In the genomic region with DNA sequence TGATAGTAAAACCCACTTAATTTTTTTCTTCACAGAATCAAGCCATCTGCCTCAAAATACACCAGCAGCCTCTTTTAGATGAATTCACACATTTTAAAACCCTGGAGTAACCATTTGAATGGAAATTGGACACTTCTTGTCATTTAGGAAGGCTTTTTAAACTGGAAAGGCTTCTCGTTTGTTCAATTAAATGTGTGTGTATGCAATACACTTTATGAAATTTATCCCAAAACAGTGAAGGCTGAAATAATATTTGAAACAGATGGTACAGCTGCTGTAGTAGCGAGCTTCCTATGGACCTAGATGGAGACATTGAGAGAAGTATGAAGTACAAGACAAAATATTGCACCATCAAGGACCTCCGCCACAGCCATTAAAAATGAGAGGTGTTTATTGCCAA, we compare ENCODE assay signal across 26 mouse cellular contexts.
A peak's percentile ranks its signal among the peaks of the same experiment; 100 is the strongest.
DNase-seq lines count a peak whose midpoint lies in the region; ATAC-seq and TF ChIP-seq lines count a peak whose summit lies in the region.
"Had no signal": no experiment of that assay in that cellular context is flagged by ENCODE, and none has a peak within 500 bp of the region (broad histone marks: within the 10 kb centered on the region; RNA-seq: fewer than 3 reads in every experiment).

No protein-coding gene starts in this region.

- 0 out of 2 replicates have a peak overlapping the region, but pooled peaks have one; percentile 59 for H3K27ac ChIP-seq in forebrain, embryonic 14.5 days (ENCODE audit: low read depth, low read length)
- no peak overlapping the region for H3K27ac ChIP-seq in forebrain, embryonic 12.5 days
- no peak overlapping the region for H3K27ac ChIP-seq in neural tube, embryonic 15.5 days (replicated peaks)
- no peak overlapping the region for H3K27ac ChIP-seq in thymus, adult 2 months (ENCODE audit: control insufficient read depth, insufficient read depth, low read length)
- H3K27ac ChIP-seq: embryonic facial prominence, embryonic 13.5 days; heart, adult 2 months; heart, embryonic 10.5 days; heart, embryonic 13.5 days; hindbrain, embryonic 14.5 days; hindbrain, postnatal 0 days had no signal

- peak; percentile 30; the same call in 1 of the 2 replicates for ATAC-seq in forebrain, embryonic 14.5 days
- ATAC-seq in forebrain, embryonic 12.5 days (ENCODE audit: low FRiP score): no peak
- ATAC-seq in neural tube, embryonic 15.5 days (ENCODE audit: low FRiP score): peak; percentile 24; the same call in 1 of the 2 replicates
- ATAC-seq: CD4-positive, CD25-positive, alpha-beta regulatory T cell, adult 4 months; hindbrain, postnatal 0 days; inflammation-experienced regulatory T-cells, adult 6 months; intestine, embryonic 16.5 days had no signal

- H3K4me2 ChIP-seq in forebrain, embryonic 14.5 days (ENCODE audit: low read length): no peak overlapping the region
- H3K4me2 ChIP-seq in forebrain, embryonic 12.5 days: no peak overlapping the region
- no peak overlapping the region for H3K4me2 ChIP-seq in neural tube, embryonic 15.5 days
- H3K4me2 ChIP-seq: embryonic facial prominence, embryonic 13.5 days; heart, embryonic 13.5 days; hindbrain, embryonic 14.5 days had no signal

- 56% methylated on average over 3 of the region's 3 CpGs for WGBS in forebrain, embryonic 14.5 days
- 77% methylated on average over 3 of the region's 3 CpGs for WGBS in forebrain, embryonic 12.5 days
- WGBS in neural tube, embryonic 15.5 days: 63% methylated on average over 3 of the region's 3 CpGs
- 94% methylated on average over 3 of the region's 3 CpGs for WGBS in thymus, adult 2 months

- H3K36me3 ChIP-seq in forebrain, embryonic 14.5 days (ENCODE audit: control insufficient read depth, insufficient read depth, low read length): no peaks in the 10 kb centered on the region
- H3K36me3 ChIP-seq in forebrain, embryonic 12.5 days (replicated peaks): no peaks in the 10 kb centered on the region
- H3K36me3 ChIP-seq in neural tube, embryonic 15.5 days: no peaks in the 10 kb centered on the region
- no peaks in the 10 kb centered on the region for H3K36me3 ChIP-seq in thymus, adult 2 months (ENCODE audit: control insufficient read depth, insufficient read depth, low read length)
- H3K36me3 ChIP-seq: embryonic facial prominence, embryonic 13.5 days; heart, embryonic 10.5 days; heart, embryonic 13.5 days had no signal

- no peak overlapping the region for H3K9ac ChIP-seq in forebrain, embryonic 14.5 days (ENCODE audit: low read length)
- no peak overlapping the region for H3K9ac ChIP-seq in forebrain, embryonic 12.5 days
- H3K9ac ChIP-seq in neural tube, embryonic 15.5 days (replicated peaks): no peak overlapping the region
- H3K9ac ChIP-seq: embryonic facial prominence, embryonic 13.5 days; heart, embryonic 13.5 days; hindbrain, embryonic 14.5 days had no signal

- no peaks in the 10 kb centered on the region for H3K9me3 ChIP-seq in forebrain, embryonic 14.5 days (replicated peaks; ENCODE audit: control insufficient read depth, low read length)
- no peaks in the 10 kb centered on the region for H3K9me3 ChIP-seq in forebrain, embryonic 12.5 days
- no peaks in the 10 kb centered on the region for H3K9me3 ChIP-seq in neural tube, embryonic 15.5 days (replicated peaks)
- H3K9me3 ChIP-seq: embryonic facial prominence, embryonic 13.5 days; heart, embryonic 10.5 days; heart, embryonic 13.5 days had no signal

- peak; percentile 75 for DNase-seq in forebrain, embryonic 14.5 days (ENCODE audit: low spot score)
- DNase-seq in neural tube, embryonic 10.5 days (ENCODE audit: extremely low spot score, low spot score): no peak
- DNase-seq in brain, embryonic 18.5 days (ENCODE audit: low read depth, low spot score): peak; percentile 24
- DNase-seq in gastrocnemius, postnatal 10 days: no peak
- no peak for DNase-seq in thymus, adult 2 months
- DNase-seq: adrenal gland, adult 2 months; adrenal gland, postnatal 14 days; cerebellum, adult 11 months; cerebellum, adult 2 months; cerebellum, adult 9-11 months; cerebellum, postnatal 25 days; gastrocnemius, postnatal 36 days; heart, adult 2 months; heart, postnatal 14 days; heart, postnatal 4 days; kidney, adult 18-20 months had no signal

- no peak for TF ChIP-seq CTCF in thymus, adult 2 months (IDR thresholded peaks at IDR 0.05; ENCODE audit: borderline replicate concordance, control insufficient read depth, extremely low read depth, insufficient read depth, low read length, poor library complexity)

- peaks cover 10% of the 10 kb centered on the region; the same call in 1 of the 2 replicates for H3K4me1 ChIP-seq in forebrain, embryonic 14.5 days (ENCODE audit: control insufficient read depth, insufficient read depth, low read length)
- H3K4me1 ChIP-seq in forebrain, embryonic 12.5 days: peaks cover 10% of the 10 kb centered on the region
- 0 out of 2 replicates have a peak, but pooled peaks cover 3% of the 10 kb centered on the region for H3K4me1 ChIP-seq in neural tube, embryonic 15.5 days
- no peaks in the 10 kb centered on the region for H3K4me1 ChIP-seq in thymus, adult 2 months (replicated peaks; ENCODE audit: control insufficient read depth, insufficient read depth, low read length)
- H3K4me1 ChIP-seq: embryonic facial prominence, embryonic 13.5 days; heart, embryonic 10.5 days had no signal

- TF ChIP-seq POLR2A in thymus, adult 2 months (IDR thresholded peaks at IDR 0.05; ENCODE audit: control insufficient read depth, extremely low read depth, insufficient read depth, low read length, poor library complexity): no peak

- H3K4me3 ChIP-seq in forebrain, embryonic 14.5 days (ENCODE audit: low read depth, low read length): no peak overlapping the region
- no peak overlapping the region for H3K4me3 ChIP-seq in forebrain, embryonic 12.5 days (replicated peaks)
- H3K4me3 ChIP-seq in neural tube, embryonic 15.5 days (replicated peaks): no peak overlapping the region
- no peak overlapping the region for H3K4me3 ChIP-seq in thymus, adult 2 months (ENCODE audit: control insufficient read depth, insufficient read depth, low read length)
- H3K4me3 ChIP-seq: embryonic facial prominence, embryonic 13.5 days; heart, adult 2 months; heart, embryonic 10.5 days; heart, embryonic 13.5 days had no signal

- no peaks in the 10 kb centered on the region for H3K27me3 ChIP-seq in forebrain, embryonic 14.5 days (replicated peaks; ENCODE audit: control insufficient read depth, insufficient read depth, low read length)
- H3K27me3 ChIP-seq in forebrain, embryonic 12.5 days: no peaks in the 10 kb centered on the region
- H3K27me3 ChIP-seq in neural tube, embryonic 15.5 days (replicated peaks): no peaks in the 10 kb centered on the region
- no peaks in the 10 kb centered on the region for H3K27me3 ChIP-seq in thymus, adult 2 months (ENCODE audit: control insufficient read depth, insufficient read depth, low read length)
- H3K27me3 ChIP-seq: embryonic facial prominence, embryonic 13.5 days; heart, embryonic 13.5 days had no signal

Comparison
In these comparisons a context has a peak if more than half of its experiments do, and no peak if none do; other contexts are left out.
1. DNase-seq: peak in forebrain, embryonic 14.5 days (single experiment) and brain, embryonic 18.5 days (single experiment); none in neural tube, embryonic 10.5 days (single experiment), gastrocnemius, postnatal 10 days (single experiment) and thymus, adult 2 months (single experiment).